Mouse (Mus musculus) small intestine, adult 2 months (tissue): Measurements from ENCODE around the gene Gc.

Experiments
- CTCF ChIP-seq: fragments of 200-500 bp; IDR thresholded peaks from 2 replicates; pipeline ENCODE4 v1.5.1; 2012; ENCODE audit warnings: low read depth, mild to moderate bottlenecking, control low read depth, inconsistent platforms, low read length, moderate library complexity, mixed read lengths; ENCODE audit not compliant: insufficient replicate concordance, insufficient read length; ENCODE audit errors: extremely low read depth
- POLR2A ChIP-seq: fragments of 200-500 bp; IDR thresholded peaks from 2 replicates; pipeline ENCODE4 v1.6.1; 2012; ENCODE audit warnings: low read depth, mild to moderate bottlenecking, control low read depth, inconsistent platforms, low read length, moderate library complexity

GRCm38 (mm10) chr5:89466275-89466674, 8.6 kb upstream of the Gc start:
- TF ChIP-seq POLR2A (no peak), CTCF (no peak)
